Mouse (Mus musculus): Measurements from ENCODE around the gene Syngr1.

DNA sequence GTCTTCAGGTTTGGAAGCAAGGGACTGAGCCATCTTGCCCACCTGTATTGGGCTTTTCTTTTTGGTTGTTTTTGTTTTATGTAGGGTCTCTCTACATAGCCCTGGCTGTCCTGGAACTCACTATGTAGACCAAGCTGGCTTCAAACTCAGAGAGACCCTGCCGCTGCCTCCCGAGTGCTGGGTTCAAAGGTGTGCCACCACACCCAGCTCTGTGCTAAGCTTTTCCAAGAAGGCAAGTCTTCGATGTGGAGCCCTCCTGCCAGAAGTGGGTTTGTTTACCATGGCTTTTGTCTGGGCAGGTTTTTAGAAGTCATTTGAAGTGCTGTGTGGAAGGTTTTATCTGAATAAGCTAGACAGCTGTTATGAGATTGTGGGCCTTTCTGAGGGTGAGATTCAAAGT, 49.7 kb downstream of the Syngr1 start:
- TF ChIP-seq CTCF (conservative IDR thresholded peaks at IDR 0.05 in 1 of 2, IDR thresholded peaks at IDR 0.05 in 1 of 2; ENCODE audit: low read depth in 2 of 2, low read length in 2 of 2) (no peak), POLR2A (IDR thresholded peaks at IDR 0.05; ENCODE audit: low read depth, low read length) (no peak), JUND (conservative IDR thresholded peaks at IDR 0.05; ENCODE audit: low read depth, low read length) (no peak), USF2 (conservative IDR thresholded peaks at IDR 0.05; ENCODE audit: low read depth, low read length) (no peak), MAX (IDR thresholded peaks at IDR 0.05; ENCODE audit: low read length) (no peak), ETS1 (conservative IDR thresholded peaks at IDR 0.05; ENCODE audit: low read depth, low read length) (no peak), MXI1 (IDR thresholded peaks at IDR 0.05; ENCODE audit: low read depth, low read length) (no peak), ZC3H11A (IDR thresholded peaks at IDR 0.05; ENCODE audit: low read depth, low read length) (no peak), TCF12 (IDR thresholded peaks at IDR 0.05; ENCODE audit: low read depth, low read length) (no peak), ZKSCAN1 (IDR thresholded peaks at IDR 0.05; ENCODE audit: borderline replicate concordance, low read depth, low read length) (no peak)
